ENCODE assay signal across 8 mouse cellular contexts in genomic region chr7:12921318-12921704, GRCm38 (mm10). TPM values are rescaled to one million over a fixed set of nuclear protein-coding genes. Genes with fewer than 3 reads are reported as not detected.
DNase-seq lines count a peak whose midpoint lies in the region; ATAC-seq and TF ChIP-seq lines count a peak whose summit lies in the region.

No protein-coding gene starts in this region.

- peak overlapping the region; percentile 53 for H3ac ChIP-seq in myocyte (ENCODE audit: control insufficient read depth, insufficient read length)

- H3K27ac ChIP-seq in left cerebral cortex, adult 2 months: peak overlapping the region; percentile 98
- peak overlapping the region; percentile 87 for H3K27ac ChIP-seq in embryonic facial prominence, embryonic 11.5 days (replicated peaks; ENCODE audit: low read depth, low read length)
- H3K27ac ChIP-seq in hindbrain, postnatal 0 days: peak overlapping the region; percentile 97

- 0% methylated on average over 3 of the region's 3 CpGs for WGBS in embryonic facial prominence, embryonic 11.5 days
- WGBS in hindbrain, postnatal 0 days: 1% methylated on average over 3 of the region's 3 CpGs

- peak overlapping the region; percentile 85 for H3K4me3 ChIP-seq in left cerebral cortex, adult 2 months
- peak overlapping the region; percentile 96 for H3K4me3 ChIP-seq in embryonic facial prominence, embryonic 11.5 days (ENCODE audit: low read depth, low read length)
- peak overlapping the region; percentile 81 for H3K4me3 ChIP-seq in hindbrain, postnatal 0 days (ENCODE audit: low read length)
- H3K4me3 ChIP-seq in myocyte: peak overlapping the region; percentile 98

- peak overlapping the region; percentile 83 for H3K9ac ChIP-seq in embryonic facial prominence, embryonic 11.5 days (replicated peaks; ENCODE audit: low read length)
- peak overlapping the region; percentile 74 for H3K9ac ChIP-seq in hindbrain, postnatal 0 days (replicated peaks; ENCODE audit: low read length)

- no peak for TF ChIP-seq CTCF in left cerebral cortex, adult 2 months (IDR thresholded peaks at IDR 0.05)
- no peak for TF ChIP-seq CTCF in hindbrain, postnatal 0 days (IDR thresholded peaks at IDR 0.05; ENCODE audit: low read depth)

- H3K36me3 ChIP-seq in embryonic facial prominence, embryonic 11.5 days (replicated peaks; ENCODE audit: control insufficient read depth, insufficient read depth, low read depth, low read length): peaks cover 22% of the 10 kb centered on the region
- peaks cover 25% of the 10 kb centered on the region for H3K36me3 ChIP-seq in hindbrain, postnatal 0 days (ENCODE audit: insufficient read depth, low read length)
- peaks cover 29% of the 10 kb centered on the region for H3K36me3 ChIP-seq in myocyte (ENCODE audit: control insufficient read depth, insufficient read depth)

- peak overlapping the region; percentile 70 for H3K4me2 ChIP-seq in embryonic facial prominence, embryonic 11.5 days (ENCODE audit: low read depth, low read length)
- peak overlapping the region; percentile 88 for H3K4me2 ChIP-seq in hindbrain, postnatal 0 days (ENCODE audit: low read depth, low read length)
- peak overlapping the region; percentile 81 for H3K4me2 ChIP-seq in myocyte (ENCODE audit: low read depth)

- ATAC-seq in embryonic facial prominence, embryonic 11.5 days (replicated peaks; ENCODE audit: insufficient number of reproducible peaks, low FRiP score, low TSS enrichment, low read depth): no peak
- peak; percentile 18 for ATAC-seq in hindbrain, postnatal 0 days

- intact Hi-C loops in left cerebral cortex, adult 2 months (cut with DNase I): loop anchor here (5.0 kb wide), 3 partner anchors 86 to 131 kb away; partner anchors contain the start of genes Mzf1 and Ube2m
- intact Hi-C loops in left cerebral cortex, postnatal 25 days (cut with DNase I): loop anchor here (5.0 kb wide), 3 partner anchors 46 to 116 kb away; partner anchors contain the start of genes Ube2m and Zfp324

- no peaks in the 10 kb centered on the region for H3K27me3 ChIP-seq in embryonic facial prominence, embryonic 11.5 days (ENCODE audit: control insufficient read depth, insufficient read depth, low read length)
- no peaks in the 10 kb centered on the region for H3K27me3 ChIP-seq in hindbrain, postnatal 0 days (ENCODE audit: insufficient read depth, low read length)
- no peaks in the 10 kb centered on the region for H3K27me3 ChIP-seq in myocyte (ENCODE audit: control insufficient read depth, insufficient read depth, insufficient read length)

- DNase-seq in left cerebral cortex, adult 2 months (ENCODE audit: extremely low spot score in 1 of 2, low spot score in 2 of 2): no peak
- DNase-seq in left cerebral cortex, postnatal 25 days (ENCODE audit: low spot score in 2 of 2): no peak
- peak; percentile 38 for DNase-seq in embryonic facial prominence, embryonic 11.5 days (ENCODE audit: low spot score)
- no peak for DNase-seq in hindbrain, postnatal 0 days (ENCODE audit: low spot score)
- DNase-seq in cerebellum, postnatal 25 days: no peak
- no peak for DNase-seq in MN1 (ENCODE audit: low spot score)
- DNase-seq in adrenal gland, adult 2 months: no peak

- peaks cover 22% of the 10 kb centered on the region for H3K79me2 ChIP-seq in myocyte (ENCODE audit: control insufficient read depth, insufficient read depth)

- H3K4me1 ChIP-seq in embryonic facial prominence, embryonic 11.5 days (ENCODE audit: control insufficient read depth, insufficient read depth, low read length): no peaks in the 10 kb centered on the region
- peaks cover 10% of the 10 kb centered on the region for H3K4me1 ChIP-seq in hindbrain, postnatal 0 days (ENCODE audit: insufficient read depth, low read length)

- H3K9me3 ChIP-seq in embryonic facial prominence, embryonic 11.5 days (replicated peaks; ENCODE audit: control insufficient read depth, low read length): no peaks in the 10 kb centered on the region
- no peaks in the 10 kb centered on the region for H3K9me3 ChIP-seq in hindbrain, postnatal 0 days (ENCODE audit: low read length)

- TF ChIP-seq POLR2A in myocyte (IDR thresholded peaks at IDR 0.05; ENCODE audit: insufficient read length, low read depth): no peak

TF ChIP-seq in myocyte, 11 proteins besides CTCF, POLR2A, EP300 and RAD21:
- TF ChIP-seq SRF (IDR thresholded peaks at IDR 0.05; ENCODE audit: control insufficient read depth, insufficient read length, low read depth): no peak
- no peak for TF ChIP-seq MYOD1 (IDR thresholded peaks at IDR 0.05; ENCODE audit: control insufficient read depth in 1 of 3, insufficient read length in 2 of 3, low read depth in 2 of 3)
- TF ChIP-seq E2F4 (IDR thresholded peaks at IDR 0.05; ENCODE audit: insufficient read depth): no peak
- no peak for TF ChIP-seq MYOG (IDR thresholded peaks at IDR 0.05; ENCODE audit: control insufficient read depth in 1 of 3, insufficient read depth in 1 of 3, insufficient read length in 2 of 3, low read depth in 2 of 3)

RNA-seq across cellular contexts. Expression of gene Rps5, which starts 0.8 kb away (rescaled TPM):
- total RNA-seq in left cerebral cortex, adult 2 months (2021): 100 to 1,000 TPM; 374 to 377 TPM
- total RNA-seq in left cerebral cortex, postnatal 25 days (2021): 100 to 1,000 TPM; 339 to 352 TPM
- polyA plus RNA-seq in embryonic facial prominence, embryonic 11.5 days (2014; fragmentation: Nextera tagmentation; extraction: Ambion mirVana): 950 and 1,039 TPM in 2 replicates
- total RNA-seq in hindbrain, postnatal 0 days (2014; rRNA removed): 1,864 and 2,267 TPM in 2 replicates
- polyA plus RNA-seq in hindbrain, postnatal 0 days (2015; fragmentation: Nextera tagmentation; extraction: Ambion mirVana): 646 and 658 TPM in 2 replicates
- polyA plus RNA-seq in myocyte (2012; fragmentation: generic; extraction: Trizol): 2,432 TPM
- total RNA-seq in adrenal gland, adult 2 months (2021): 100 to 1,000 TPM; 950 to 963 TPM
- 882 and 918 TPM in 2 replicates for polyA plus RNA-seq in adrenal gland, adult 2 months (2012; rRNA removed)

RNA-seq across cellular contexts. Expression of gene Rnf225, which starts 5.9 kb away (rescaled TPM):
- 1 to 10 TPM; 1.1 to 1.2 TPM for total RNA-seq in left cerebral cortex, adult 2 months (2021)
- total RNA-seq in left cerebral cortex, postnatal 25 days (2021): under 1 TPM; 0.78 to 0.94 TPM
- polyA plus RNA-seq in embryonic facial prominence, embryonic 11.5 days (2014; fragmentation: Nextera tagmentation; extraction: Ambion mirVana): 0.56 and 0.69 TPM in 2 replicates
- total RNA-seq in hindbrain, postnatal 0 days (2014; rRNA removed): 2.5 and 3.0 TPM in 2 replicates
- 1.1 TPM in 2 replicates for polyA plus RNA-seq in hindbrain, postnatal 0 days (2015; fragmentation: Nextera tagmentation; extraction: Ambion mirVana)
- 0.91 TPM for polyA plus RNA-seq in myocyte (2012; fragmentation: generic; extraction: Trizol)
- under 1 TPM; 0.12 to 0.28 TPM for total RNA-seq in adrenal gland, adult 2 months (2021)
- 0.27 and 0.39 TPM in 2 replicates for polyA plus RNA-seq in adrenal gland, adult 2 months (2012; rRNA removed)

RNA-seq across cellular contexts. Expression of gene Zscan22, which starts 23.7 kb away (rescaled TPM):
- 10 to 100 TPM; 16.2 to 17.0 TPM for total RNA-seq in left cerebral cortex, adult 2 months (2021)
- total RNA-seq in left cerebral cortex, postnatal 25 days (2021): 10 to 100 TPM; 13.0 to 16.9 TPM
- 26.4 and 27.5 TPM in 2 replicates for polyA plus RNA-seq in embryonic facial prominence, embryonic 11.5 days (2014; fragmentation: Nextera tagmentation; extraction: Ambion mirVana)
- total RNA-seq in hindbrain, postnatal 0 days (2014; rRNA removed): 7.4 and 7.7 TPM in 2 replicates
- polyA plus RNA-seq in hindbrain, postnatal 0 days (2015; fragmentation: Nextera tagmentation; extraction: Ambion mirVana): 2.5 and 2.9 TPM in 2 replicates
- polyA plus RNA-seq in myocyte (2012; fragmentation: generic; extraction: Trizol): 3.1 TPM
- total RNA-seq in adrenal gland, adult 2 months (2021): 10 to 100 TPM; 12.9 to 13.3 TPM
- 7.5 and 7.7 TPM in 2 replicates for polyA plus RNA-seq in adrenal gland, adult 2 months (2012; rRNA removed)

RNA-seq across cellular contexts. Expression of gene Zfp128, which starts 40.3 kb away (rescaled TPM):
- 1 to 10 TPM; 8.0 to 8.2 TPM for total RNA-seq in left cerebral cortex, adult 2 months (2021)
- total RNA-seq in left cerebral cortex, postnatal 25 days (2021): 1 to 10 TPM; 6.9 to 7.4 TPM
- 6.5 and 6.9 TPM in 2 replicates for polyA plus RNA-seq in embryonic facial prominence, embryonic 11.5 days (2014; fragmentation: Nextera tagmentation; extraction: Ambion mirVana)
- 7.7 and 10.7 TPM in 2 replicates for total RNA-seq in hindbrain, postnatal 0 days (2014; rRNA removed)
- 1.9 and 2.1 TPM in 2 replicates for polyA plus RNA-seq in hindbrain, postnatal 0 days (2015; fragmentation: Nextera tagmentation; extraction: Ambion mirVana)
- 1.2 TPM for polyA plus RNA-seq in myocyte (2012; fragmentation: generic; extraction: Trizol)
- total RNA-seq in adrenal gland, adult 2 months (2021): 1 to 10 TPM; 2.9 to 3.7 TPM
- polyA plus RNA-seq in adrenal gland, adult 2 months (2012; rRNA removed): 0.28 and 0.43 TPM in 2 replicates

RNA-seq across cellular contexts. Expression of gene Zfp324, which starts 44.3 kb away (rescaled TPM):
- 10 to 100 TPM; 11.0 TPM for total RNA-seq in left cerebral cortex, adult 2 months (2021)
- 10 to 100 TPM; 10.3 to 11.9 TPM for total RNA-seq in left cerebral cortex, postnatal 25 days (2021)
- 7.9 and 8.9 TPM in 2 replicates for polyA plus RNA-seq in embryonic facial prominence, embryonic 11.5 days (2014; fragmentation: Nextera tagmentation; extraction: Ambion mirVana)
- 25.5 and 30.1 TPM in 2 replicates for total RNA-seq in hindbrain, postnatal 0 days (2014; rRNA removed)
- polyA plus RNA-seq in hindbrain, postnatal 0 days (2015; fragmentation: Nextera tagmentation; extraction: Ambion mirVana): 6.8 and 7.1 TPM in 2 replicates
- polyA plus RNA-seq in myocyte (2012; fragmentation: generic; extraction: Trizol): 1.9 TPM
- 10 to 100 TPM; 10.0 to 11.1 TPM for total RNA-seq in adrenal gland, adult 2 months (2021)
- 9.4 and 9.7 TPM in 2 replicates for polyA plus RNA-seq in adrenal gland, adult 2 months (2012; rRNA removed)
